Mouse (Mus musculus) bone marrow macrophage, adult 2 months (primary cell): ENCODE data around the gene Ralgapa1.

Source experiments
- CTCF ChIP-seq: IDR thresholded peaks from 2 replicates; pipeline ENCODE4 v1.5.1; 2012; ENCODE audit warnings: low read depth, mild to moderate bottlenecking, low read length, moderate library complexity
- POLR2A ChIP-seq: IDR thresholded peaks from 2 replicates; pipeline ENCODE4 v1.6.1; 2012; ENCODE audit warnings: mild to moderate bottlenecking, low read depth, low read length, borderline replicate concordance

DNA sequence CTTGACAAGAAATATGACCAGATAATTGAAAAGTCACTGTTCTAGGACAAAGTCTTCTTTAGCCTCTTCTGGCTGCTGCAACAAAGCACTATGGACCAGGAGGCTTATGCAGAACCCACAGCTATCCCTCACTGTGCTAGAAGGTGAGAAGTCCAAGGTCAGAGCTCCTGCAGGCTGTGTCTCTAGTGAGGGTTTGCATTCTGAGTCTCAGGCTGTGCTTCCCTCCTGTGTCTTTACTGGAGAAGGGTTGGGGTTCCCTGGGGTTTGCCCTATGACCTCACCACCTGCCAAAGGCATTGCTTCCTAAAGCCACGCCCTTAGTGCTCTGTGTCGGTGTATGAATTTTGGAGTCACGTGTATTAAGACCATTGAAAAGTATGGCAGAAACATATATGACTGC, 252.5 kb downstream of the Ralgapa1 start:
- no peak for TF ChIP-seq CTCF
- TF ChIP-seq POLR2A, result no peak
